Mouse (Mus musculus): ENCODE measurements around the gene Ube2f. TPM values are rescaled to one million over a fixed set of nuclear protein-coding genes. Genes with fewer than 3 reads are reported as not detected.

The Ube2f gene
- total RNA-seq, 2 experiments from 2014 or later: 42.9 to 53.6 TPM

Other genes starting within 250 kb of the Ube2f start
- gene Rbm44, start 105.2 kb upstream of the Ube2f start, total RNA-seq (2021): not detected
- 1 to 10 TPM; 7.3 to 7.8 TPM for gene Ramp1, start 70.5 kb upstream of the Ube2f start, total RNA-seq (2021)
- gene Scly, start 48.0 kb downstream of the Ube2f start, total RNA-seq (2021): 10 to 100 TPM; 15.9 to 18.7 TPM
- gene Espnl, start 71.8 kb downstream of the Ube2f start, total RNA-seq (2021): not detected
- gene Klhl30, start 100.7 kb downstream of the Ube2f start, total RNA-seq (2021): 10 to 100 TPM; 47.1 to 54.9 TPM
- not detected for gene Erfe, start 116.1 kb downstream of the Ube2f start, total RNA-seq (2021)
- gene Ilkap, start 148.5 kb downstream of the Ube2f start, total RNA-seq (2021): 10 to 100 TPM; 46.9 to 51.0 TPM
- gene Hes6, start 163.7 kb downstream of the Ube2f start, total RNA-seq (2021): 10 to 100 TPM; 21.6 to 23.0 TPM
- 1 to 10 TPM; 4.7 to 5.6 TPM for gene Per2, start 209.0 kb downstream of the Ube2f start, total RNA-seq (2021)
- gene Traf3ip1, start 244.3 kb downstream of the Ube2f start, total RNA-seq (2021): 1 to 10 TPM; 6.0 to 6.5 TPM